Mouse (Mus musculus) neural tube, embryonic 14.5 days (tissue): ENCODE data around the gene Nek8. TPM values are rescaled to one million over a fixed set of nuclear protein-coding genes. Genes with fewer than 3 reads are reported as not detected.

ENCODE experiments used
- ATAC-seq: fragments of 200-750 bp; cut with Nextera tagmentation; 2 replicates; pipeline ENCODE4 v1.8.0; 2017; ENCODE audit warnings: low read depth, mild to moderate bottlenecking, moderate TSS enrichment, moderate library complexity
- H3K27ac ChIP-seq: fragments of 300-500 bp; sonication (generic); 2 replicates; pipeline ENCODE4 v1.5.1; 2014; ENCODE audit warnings: low read depth, mild to moderate bottlenecking, control low read depth, low read length, moderate library complexity, mixed read lengths
- H3K27me3 ChIP-seq: fragments of 300-500 bp; sonication (generic); 2 replicates; pipeline ENCODE4 v1.6.1; 2014; ENCODE audit warnings: low read length; ENCODE audit not compliant: control insufficient read depth, insufficient read depth
- H3K36me3 ChIP-seq: fragments of 300-500 bp; sonication (generic); 2 replicates; pipeline ENCODE4 v1.6.1; 2014; ENCODE audit warnings: low read length, mixed read lengths; ENCODE audit not compliant: control insufficient read depth, insufficient read depth
- H3K4me1 ChIP-seq: fragments of 300-500 bp; sonication (generic); 2 replicates; pipeline ENCODE4 v1.6.1; 2014; ENCODE audit warnings: low read length; ENCODE audit not compliant: control insufficient read depth, insufficient read depth
- H3K4me2 ChIP-seq: fragments of 300-500 bp; sonication (generic); 2 replicates; pipeline ENCODE4 v1.6.1; 2014; ENCODE audit warnings: mild to moderate bottlenecking, low read depth, low read length, control low read depth
- H3K4me3 ChIP-seq: fragments of 300-500 bp; sonication (generic); 2 replicates; pipeline ENCODE4 v1.5.1; 2014; ENCODE audit warnings: low read depth, low read length, control low read depth, mixed read lengths
- H3K9ac ChIP-seq: fragments of 300-500 bp; sonication (generic); replicated peaks from 2 replicates; pipeline ENCODE4 v1.6.1; 2014; ENCODE audit warnings: low read depth, mild to moderate bottlenecking, control low read depth, low read length, mixed read lengths
- H3K9me3 ChIP-seq: fragments of 300-500 bp; sonication (generic); 2 replicates; pipeline ENCODE4 v1.6.1; 2016; ENCODE audit warnings: low read length; ENCODE audit not compliant: control insufficient read depth
- WGBS: fragments of 180-500 bp; shearing (Covaris S2); extraction: QIAGEN DNeasy Blood & Tissue Kit; methylation state at CpG from one replicate; pipeline ENCODE4 v1.1.7; 2014; 5-methylcytosine and 5-hydroxymethylcytosine counted together
- polyA plus RNA-seq: library from polyadenylated mRNA; unstranded; fragments of >200 nt; fragmentation: Nextera tagmentation; extraction: Ambion mirVana; gene quantifications from 2 replicates; pipeline ENCODE4 v1.2.1, GENCODE M21; 2014

The Nek8 gene
- polyA plus RNA-seq, 1 experiment from 2014 or later = 3.9 TPM

DNA sequence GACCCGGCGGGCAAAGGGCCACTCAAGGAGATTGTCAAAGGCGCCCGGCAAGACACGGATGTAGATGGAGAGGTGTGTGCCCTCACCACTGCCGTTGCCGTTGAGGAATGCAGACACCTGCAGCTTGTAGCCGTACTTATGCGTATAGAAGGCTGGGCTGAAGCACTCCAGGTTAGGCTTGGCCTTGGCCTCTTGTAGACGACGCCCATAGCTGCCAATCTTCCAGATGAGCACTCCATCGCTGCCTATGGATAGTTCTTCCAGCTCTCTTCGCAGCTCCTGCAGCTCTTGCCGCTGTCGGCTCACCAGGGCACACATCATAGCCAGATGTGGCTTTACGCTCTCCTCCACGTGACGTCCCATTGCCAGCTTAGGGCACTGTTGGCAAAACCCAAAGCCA lies 16.3 kb downstream of the Nek8 start:
- Histone ChIP-seq H3K27me3 (no peaks in the 10 kb centered on the region), H3K9ac (no peak overlapping the region), H3K4me2 (no peak overlapping the region), H3K9me3 (no peaks in the 10 kb centered on the region), H3K4me1 (peaks cover 26% of the 10 kb centered on the region), H3K27ac (no peak overlapping the region), H3K36me3 (peaks cover 52% of the 10 kb centered on the region), H3K4me3 (no peak overlapping the region)
- ATAC-seq = no peak
- 90% methylated on average over 18 of the region's 18 CpGs for WGBS

DNA sequence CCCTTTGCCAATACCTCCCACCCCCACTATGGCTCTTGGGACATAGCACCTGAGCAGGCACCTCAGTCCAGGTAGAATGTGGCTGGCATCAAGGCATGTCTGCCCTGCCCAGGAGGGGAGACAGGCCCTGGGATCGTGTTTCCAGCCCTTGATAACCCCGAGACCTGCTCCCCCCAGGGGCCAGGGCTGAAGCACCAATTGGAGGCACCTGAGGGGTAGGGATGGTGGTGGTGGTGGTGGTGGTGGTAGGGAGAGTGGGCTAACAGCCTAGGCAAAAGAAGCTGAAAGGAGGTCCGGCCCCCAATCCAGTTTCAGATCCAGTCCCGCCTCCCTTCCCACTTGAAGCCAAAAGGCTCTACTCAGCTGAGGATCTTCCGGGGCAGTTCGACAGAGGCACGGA lies 16.9 kb downstream of the Nek8 start:
- WGBS = 85% methylated on average over 7 of the region's 7 CpGs
- Histone ChIP-seq H3K36me3 (peaks cover 58% of the 10 kb centered on the region), H3K9me3 (no peaks in the 10 kb centered on the region), H3K4me1 (peaks cover 28% of the 10 kb centered on the region), H3K4me3 (no peak overlapping the region), H3K27me3 (no peaks in the 10 kb centered on the region), H3K9ac (no peak overlapping the region), H3K27ac (no peak overlapping the region), H3K4me2 (no peak overlapping the region)
- ATAC-seq = no peak

DNA sequence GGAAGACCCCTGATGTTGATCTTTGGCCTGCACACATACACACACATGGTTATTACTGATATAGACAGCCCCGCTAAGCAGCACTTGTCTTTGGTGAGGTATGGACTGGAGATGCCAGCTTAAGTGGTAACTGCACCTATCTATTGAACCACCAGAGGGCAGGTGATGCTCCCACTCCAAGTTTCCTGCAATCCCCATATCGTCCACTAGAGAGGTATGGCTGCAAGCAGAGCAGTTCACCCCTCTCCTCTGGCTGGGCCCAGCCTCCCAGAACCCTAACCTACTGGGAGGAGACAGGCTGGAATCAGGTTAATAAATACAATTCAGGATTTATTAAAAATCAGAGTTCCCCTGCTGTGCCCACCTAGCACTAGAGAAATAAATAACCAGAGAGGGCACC lies 17.4 kb downstream of the Nek8 start:
- no peaks in the 10 kb centered on the region for H3K27me3 ChIP-seq
- H3K27ac ChIP-seq = no peak overlapping the region
- 24% methylated on average over 2 of the region's 2 CpGs for WGBS
- H3K4me1 ChIP-seq = peaks cover 32% of the 10 kb centered on the region
- H3K36me3 ChIP-seq = peaks cover 61% of the 10 kb centered on the region
- no peak overlapping the region for H3K4me2 ChIP-seq
- no peak overlapping the region for H3K4me3 ChIP-seq
- ATAC-seq = peak; percentile 18; the same call in 1 of the 2 replicates
- H3K9ac ChIP-seq = no peak overlapping the region
- H3K9me3 ChIP-seq = no peaks in the 10 kb centered on the region

DNA sequence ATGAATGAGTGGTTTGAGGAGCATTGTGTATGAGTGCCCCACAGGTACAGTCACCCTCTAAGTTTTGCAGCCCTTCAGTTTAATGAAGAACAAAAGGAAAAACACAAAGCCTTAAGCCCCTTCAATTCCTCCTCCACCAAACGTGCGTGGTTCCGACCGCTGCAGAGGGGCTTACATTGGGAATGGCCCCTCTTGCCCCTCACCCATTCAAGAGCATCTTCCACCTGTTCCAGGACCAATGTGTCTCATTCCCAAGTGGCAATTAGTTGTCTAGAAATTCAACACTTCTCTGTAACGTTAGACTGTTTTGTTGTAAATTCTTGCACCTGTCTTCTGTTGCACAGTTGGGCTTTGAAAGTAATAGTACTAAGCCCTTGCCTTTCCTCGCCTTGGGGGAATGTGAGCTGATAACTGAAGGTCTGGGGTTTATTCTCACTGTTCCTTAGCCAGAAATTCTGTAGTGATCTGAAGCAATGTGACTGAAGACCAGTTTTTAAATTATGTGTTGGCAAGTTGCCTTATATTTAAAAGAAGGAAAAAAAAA lies 20.2 kb downstream of the Nek8 start:
- no peak overlapping the region for H3K9ac ChIP-seq
- no peaks in the 10 kb centered on the region for H3K9me3 ChIP-seq
- no peak overlapping the region for H3K4me2 ChIP-seq
- no peak for ATAC-seq
- H3K27ac ChIP-seq = no peak overlapping the region
- H3K4me1 ChIP-seq = peaks cover 26% of the 10 kb centered on the region
- H3K36me3 ChIP-seq = peaks cover 53% of the 10 kb centered on the region
- H3K27me3 ChIP-seq = no peaks in the 10 kb centered on the region
- no peak overlapping the region for H3K4me3 ChIP-seq
- WGBS = 73% methylated on average over 6 of the region's 6 CpGs

DNA sequence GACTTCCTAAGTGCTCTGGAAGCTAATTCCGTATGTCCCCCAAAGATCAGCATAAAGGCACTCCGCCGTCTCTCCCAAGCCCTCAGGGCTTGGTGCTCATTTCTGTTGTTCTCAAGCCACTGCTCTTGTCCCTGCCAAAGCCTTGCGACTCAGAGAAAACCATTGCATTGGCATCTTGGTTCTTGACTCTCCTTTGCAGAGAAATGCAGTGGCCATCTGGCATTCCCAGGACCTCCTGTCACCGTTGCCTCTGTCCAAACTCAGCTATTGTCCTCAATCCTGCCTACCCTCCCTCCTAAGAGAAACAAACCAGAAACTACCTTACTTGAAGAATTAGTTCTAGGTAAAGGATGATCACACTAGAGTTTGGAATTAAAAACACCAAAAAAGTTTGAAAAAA lies 20.8 kb downstream of the Nek8 start:
- Histone ChIP-seq H3K4me2 (no peak overlapping the region), H3K27ac (no peak overlapping the region), H3K9me3 (no peaks in the 10 kb centered on the region), H3K27me3 (no peaks in the 10 kb centered on the region), H3K9ac (no peak overlapping the region), H3K4me1 (peaks cover 26% of the 10 kb centered on the region), H3K36me3 (peaks cover 47% of the 10 kb centered on the region), H3K4me3 (no peak overlapping the region)
- no peak for ATAC-seq
- WGBS = 66% methylated on average over 5 of the region's 5 CpGs

DNA sequence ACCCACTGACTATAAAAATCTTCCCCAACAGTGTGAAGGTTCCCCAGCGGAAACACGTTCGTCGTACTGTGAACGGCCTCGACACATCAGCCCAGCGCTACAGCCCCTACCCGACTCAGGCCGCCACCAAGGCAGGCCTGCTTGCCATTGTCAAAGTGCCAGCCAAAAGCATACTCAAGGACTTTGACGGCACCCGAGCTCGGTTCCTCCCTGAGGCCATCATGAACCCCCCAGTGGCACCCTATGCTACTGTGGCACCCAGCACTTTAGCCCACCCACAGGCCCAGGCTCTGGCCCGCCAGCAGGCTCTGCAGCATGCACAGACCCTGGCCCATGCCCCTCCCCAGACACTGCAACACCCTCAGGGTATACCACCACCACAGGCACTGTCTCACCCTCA lies 22.7 kb downstream of the Nek8 start:
- Histone ChIP-seq H3K9ac (no peak overlapping the region), H3K4me3 (no peak overlapping the region), H3K36me3 (peaks cover 44% of the 10 kb centered on the region), H3K4me2 (no peak overlapping the region), H3K27ac (peak overlapping the region; percentile 50), H3K27me3 (no peaks in the 10 kb centered on the region), H3K9me3 (no peaks in the 10 kb centered on the region), H3K4me1 (peaks cover 25% of the 10 kb centered on the region)
- WGBS = 60% methylated on average over 13 of the region's 13 CpGs
- 0 out of 2 replicates have a peak, but pooled peaks have one; percentile 19 for ATAC-seq

DNA sequence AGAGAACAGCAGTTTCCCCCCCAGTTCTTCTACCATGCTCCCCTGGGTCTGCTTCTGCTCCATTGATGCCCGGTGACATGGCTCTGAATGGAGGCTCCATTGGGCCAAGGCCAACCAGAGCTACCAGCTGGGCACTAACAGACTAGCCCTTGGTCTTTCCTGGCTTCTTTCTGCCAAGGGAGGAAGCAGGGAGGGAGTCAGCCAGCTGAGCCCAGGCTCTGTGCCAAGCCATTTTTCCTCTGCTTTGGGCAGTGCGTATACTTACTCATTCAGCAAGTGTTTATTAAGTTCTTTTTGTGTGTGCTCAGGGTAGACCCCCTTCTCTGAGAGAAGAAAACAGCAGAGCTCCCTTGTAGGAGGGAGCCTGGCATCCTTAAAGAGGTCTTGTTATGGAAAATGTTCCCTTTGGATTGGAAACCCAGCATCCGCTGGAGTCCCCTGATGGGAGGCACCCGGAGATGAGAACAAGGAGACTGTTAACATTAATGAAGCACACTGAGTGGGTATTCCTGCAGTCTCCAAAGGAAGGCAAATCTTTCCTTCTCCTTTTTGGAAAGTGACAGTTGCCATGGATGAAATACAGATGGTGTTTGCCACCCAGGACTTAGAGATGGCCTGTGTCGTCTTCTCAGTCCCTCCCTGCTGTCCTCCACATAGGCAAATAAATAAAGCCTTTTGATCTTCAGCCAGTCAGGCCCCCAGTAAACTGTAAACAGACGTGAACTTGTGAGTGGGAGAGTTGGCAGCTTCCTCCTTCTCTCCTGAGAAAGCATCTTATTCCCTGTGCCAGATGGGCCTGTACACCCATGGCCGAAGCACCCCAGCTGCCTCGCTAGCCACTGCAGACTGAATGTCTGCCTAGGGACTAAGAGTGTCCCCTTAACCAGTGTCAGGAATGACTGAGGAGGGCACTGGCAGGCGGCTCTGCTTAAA lies 23.9 kb downstream of the Nek8 start:
- ATAC-seq = peak; percentile 83; the same call in 1 of the 2 replicates
- H3K4me3 ChIP-seq = no peak overlapping the region
- 29% methylated on average over 9 of the region's 9 CpGs for WGBS
- H3K27me3 ChIP-seq = no peaks in the 10 kb centered on the region
- H3K4me2 ChIP-seq = no peak overlapping the region
- H3K9ac ChIP-seq = no peak overlapping the region
- peaks cover 23% of the 10 kb centered on the region for H3K4me1 ChIP-seq
- H3K9me3 ChIP-seq = no peaks in the 10 kb centered on the region
- H3K36me3 ChIP-seq = peaks cover 31% of the 10 kb centered on the region
- H3K27ac ChIP-seq = peak overlapping the region; percentile 73

DNA sequence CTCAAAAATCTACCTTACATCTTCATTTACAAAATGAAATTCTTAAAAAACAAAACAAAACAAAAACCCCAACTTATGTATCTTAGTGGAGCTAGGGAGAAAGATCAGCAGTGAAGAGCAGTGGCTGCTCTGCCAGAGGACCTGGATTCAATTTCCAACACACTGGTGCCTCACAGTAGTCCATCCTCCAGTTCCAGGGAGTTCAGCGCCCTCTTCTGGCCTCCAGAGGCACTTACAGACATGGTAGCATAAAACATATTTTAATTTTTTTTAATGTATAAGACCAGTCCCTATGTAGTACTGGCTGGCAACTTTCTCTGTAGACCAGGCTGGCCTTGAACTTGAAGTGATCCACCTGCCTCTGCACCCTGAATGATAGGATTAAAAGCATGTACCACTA lies 25.3 kb downstream of the Nek8 start:
- Histone ChIP-seq H3K36me3 (peaks cover 28% of the 10 kb centered on the region), H3K27ac (no peak overlapping the region), H3K4me1 (peaks cover 20% of the 10 kb centered on the region), H3K9ac (no peak overlapping the region), H3K4me2 (no peak overlapping the region), H3K27me3 (no peaks in the 10 kb centered on the region), H3K4me3 (no peak overlapping the region), H3K9me3 (no peaks in the 10 kb centered on the region)
- 23% methylated on average over 1 of the region's 1 CpGs for WGBS
- ATAC-seq = no peak
